Mouse (Mus musculus) hindbrain, postnatal 0 days (tissue): ENCODE data around the gene BC003965. TPM values are rescaled to one million over a fixed set of nuclear protein-coding genes. Genes with fewer than 3 reads are reported as not detected.

Source experiments
- ATAC-seq: fragments of 200-750 bp; cut with Nextera tagmentation; 2 replicates; pipeline ENCODE4 v1.8.0; 2017; ENCODE audit warnings: mild to moderate bottlenecking, moderate TSS enrichment, moderate library complexity
- DNase-seq: peaks from one replicate; pipeline ENCODE4 v3.0.0-alpha.2; 2015; ENCODE audit warnings: low spot score
- H3K27ac ChIP-seq: fragments of 300-500 bp; sonication (generic); 2 replicates; pipeline ENCODE4 v1.5.1; 2014; ENCODE audit warnings: mild to moderate bottlenecking
- H3K27me3 ChIP-seq: fragments of 300-500 bp; sonication (generic); 2 replicates; pipeline ENCODE4 v1.6.1; 2014; ENCODE audit warnings: low read length, mixed read lengths; ENCODE audit not compliant: insufficient read depth
- H3K36me3 ChIP-seq: fragments of 300-500 bp; sonication (generic); 2 replicates; pipeline ENCODE4 v1.6.1; 2014; ENCODE audit warnings: low read length, mixed read lengths; ENCODE audit not compliant: insufficient read depth
- H3K4me1 ChIP-seq: fragments of 300-500 bp; sonication (generic); 2 replicates; pipeline ENCODE4 v1.6.1; 2014; ENCODE audit warnings: antibody characterized with exemption, low read length, mixed read lengths; ENCODE audit not compliant: insufficient read depth
- H3K4me2 ChIP-seq: fragments of 300-500 bp; sonication (generic); 2 replicates; pipeline ENCODE4 v1.6.1; 2014; ENCODE audit warnings: low read depth, mild to moderate bottlenecking, low read length, moderate library complexity, mixed read lengths
- H3K4me3 ChIP-seq: fragments of 300-500 bp; sonication (generic); 2 replicates; pipeline ENCODE4 v1.5.1; 2014; ENCODE audit warnings: low read length
- H3K9ac ChIP-seq: fragments of 300-500 bp; sonication (generic); replicated peaks from 2 replicates; pipeline ENCODE4 v1.6.1; 2014; ENCODE audit warnings: mild to moderate bottlenecking, low read length, moderate library complexity, mixed read lengths
- H3K9me3 ChIP-seq: fragments of 300-500 bp; sonication (generic); 2 replicates; pipeline ENCODE4 v1.6.1; 2016; ENCODE audit warnings: low read length, mixed read lengths
- CTCF ChIP-seq: IDR thresholded peaks from 2 replicates; pipeline ENCODE4 v1.5.1; 2016; ENCODE audit warnings: antibody characterized with exemption, control low read depth, low read depth
- WGBS: fragments of 180-500 bp; shearing (Covaris S2); extraction: QIAGEN DNeasy Blood & Tissue Kit; methylation state at CpG from one replicate; pipeline ENCODE4 v1.1.7; 2014; 5-methylcytosine and 5-hydroxymethylcytosine counted together
- polyA plus RNA-seq: library from polyadenylated mRNA; unstranded; fragments of >200 nt; fragmentation: Nextera tagmentation; extraction: Ambion mirVana; gene quantifications from 2 replicates; pipeline ENCODE4 v1.2.1, GENCODE M21; 2015
- total RNA-seq: library from RNA; depleted of rRNA; stranded (reverse); fragments of >200 nt; gene quantifications from 2 replicates; pipeline ENCODE4 v1.2.3, GENCODE M21; 2014

The BC003965 gene
- total and polyA plus RNA-seq, 2 experiments from 2014 or later = 19.9 to 27.4 TPM

GRCm38 (mm10) chr17:25188150-25189031, 4.0 kb downstream of the BC003965 start, which contains the start of gene Unkl:
Gene Unkl (plus strand): TSS chr17:25188397.
- no peak for TF ChIP-seq CTCF
- Histone ChIP-seq H3K4me1 (peaks cover 20% of the 10 kb centered on the region), H3K4me2 (peak within 1 kb of the TSS; percentile 95), H3K27ac (peak within 1 kb of the TSS; percentile 77), H3K36me3 (peaks cover 15% of the 10 kb centered on the region), H3K9me3 (no peaks in the 10 kb centered on the region), H3K27me3 (no peaks in the 10 kb centered on the region), H3K4me3 (peak within 1 kb of the TSS; percentile 98), H3K9ac (peak within 1 kb of the TSS; percentile 86)
- ATAC-seq (peak; percentile 19; the same call in 1 of the 2 replicates), DNase-seq (peak; percentile 85)
- under 1% methylated on average over 73 of the region's 104 CpGs for WGBS

- Histone ChIP-seq H3K4me3 (peak overlapping the region; percentile 98), H3K9ac (peak overlapping the region; percentile 86), H3K4me1 (peaks cover 20% of the 10 kb centered on the region), H3K36me3 (peaks cover 18% of the 10 kb centered on the region), H3K27ac (no peak overlapping the region), H3K9me3 (no peaks in the 10 kb centered on the region), H3K4me2 (peak overlapping the region; percentile 95), H3K27me3 (no peaks in the 10 kb centered on the region)
- ATAC-seq = no peak
- WGBS = 5% methylated on average over 16 of the region's 16 CpGs
- DNase-seq = no peak
- TF ChIP-seq CTCF = no peak
Measured at GRCm38 (mm10) chr17:25189091-25189490, 4.7 kb downstream of the BC003965 start.

- ATAC-seq = no peak
- 90% methylated on average over 4 of the region's 4 CpGs for WGBS
- no peak overlapping the region for H3K9ac ChIP-seq
Measured at GRCm38 (mm10) chr17:25202401-25202800, 18.0 kb downstream of the BC003965 start.

GRCm38 (mm10) chr17:25210006-25210405, 25.7 kb downstream of the BC003965 start:
- H3K4me1 ChIP-seq = no peaks in the 10 kb centered on the region
- no peak for ATAC-seq
- no peak overlapping the region for H3K9ac ChIP-seq
- no peaks in the 10 kb centered on the region for H3K9me3 ChIP-seq
- H3K27ac ChIP-seq = no peak overlapping the region
- H3K4me3 ChIP-seq = no peak overlapping the region
- peaks cover 59% of the 10 kb centered on the region for H3K36me3 ChIP-seq
- WGBS = 89% methylated on average over 4 of the region's 4 CpGs
- H3K27me3 ChIP-seq = no peaks in the 10 kb centered on the region
- H3K4me2 ChIP-seq = no peak overlapping the region
- no peak for DNase-seq
- TF ChIP-seq CTCF = no peak

More at GRCm38 (mm10) chr17:25202401-25202800, 18.0 kb downstream of the BC003965 start:
- no peaks in the 10 kb centered on the region for H3K9me3 ChIP-seq
- H3K36me3 ChIP-seq = peaks cover 37% of the 10 kb centered on the region
- H3K27ac ChIP-seq = no peak overlapping the region
- no peaks in the 10 kb centered on the region for H3K4me1 ChIP-seq
- no peak overlapping the region for H3K4me2 ChIP-seq
- H3K27me3 ChIP-seq = no peaks in the 10 kb centered on the region
- no peak overlapping the region for H3K4me3 ChIP-seq
- TF ChIP-seq CTCF = no peak
- no peak for DNase-seq

GRCm38 (mm10) chr17:25210680-25211466, 26.5 kb downstream of the BC003965 start:
- Histone ChIP-seq H3K4me1 (no peaks in the 10 kb centered on the region), H3K4me2 (no peak overlapping the region), H3K36me3 (peaks cover 52% of the 10 kb centered on the region), H3K9ac (no peak overlapping the region), H3K9me3 (no peaks in the 10 kb centered on the region), H3K27me3 (no peaks in the 10 kb centered on the region), H3K4me3 (no peak overlapping the region), H3K27ac (no peak overlapping the region)
- DNase-seq (peak; percentile 14), ATAC-seq (no peak)
- 74% methylated on average over 15 of the region's 15 CpGs for WGBS
- TF ChIP-seq CTCF = no peak

GRCm38 (mm10) chr17:25211705-25212104, 27.4 kb downstream of the BC003965 start:
- 90% methylated on average over 4 of the region's 4 CpGs for WGBS

More at GRCm38 (mm10) chr17:25211705-25212104, 27.4 kb downstream of the BC003965 start:
- no peak overlapping the region for H3K4me3 ChIP-seq
- ATAC-seq = no peak
- no peak overlapping the region for H3K4me2 ChIP-seq
- no peak for TF ChIP-seq CTCF
- no peak overlapping the region for H3K27ac ChIP-seq
- H3K27me3 ChIP-seq = no peaks in the 10 kb centered on the region
- H3K4me1 ChIP-seq = no peaks in the 10 kb centered on the region
- H3K9ac ChIP-seq = no peak overlapping the region
- H3K36me3 ChIP-seq = peaks cover 52% of the 10 kb centered on the region
- no peaks in the 10 kb centered on the region for H3K9me3 ChIP-seq
- DNase-seq = no peak
